Mouse (Mus musculus): Measurements from ENCODE around the gene Ier5. TPM values are rescaled to one million over a fixed set of nuclear protein-coding genes. Genes with fewer than 3 reads are reported as not detected.

Ier5 gene
- polyA plus RNA-seq, 1 experiment from 2014 or later = 5.0 TPM

DNA sequence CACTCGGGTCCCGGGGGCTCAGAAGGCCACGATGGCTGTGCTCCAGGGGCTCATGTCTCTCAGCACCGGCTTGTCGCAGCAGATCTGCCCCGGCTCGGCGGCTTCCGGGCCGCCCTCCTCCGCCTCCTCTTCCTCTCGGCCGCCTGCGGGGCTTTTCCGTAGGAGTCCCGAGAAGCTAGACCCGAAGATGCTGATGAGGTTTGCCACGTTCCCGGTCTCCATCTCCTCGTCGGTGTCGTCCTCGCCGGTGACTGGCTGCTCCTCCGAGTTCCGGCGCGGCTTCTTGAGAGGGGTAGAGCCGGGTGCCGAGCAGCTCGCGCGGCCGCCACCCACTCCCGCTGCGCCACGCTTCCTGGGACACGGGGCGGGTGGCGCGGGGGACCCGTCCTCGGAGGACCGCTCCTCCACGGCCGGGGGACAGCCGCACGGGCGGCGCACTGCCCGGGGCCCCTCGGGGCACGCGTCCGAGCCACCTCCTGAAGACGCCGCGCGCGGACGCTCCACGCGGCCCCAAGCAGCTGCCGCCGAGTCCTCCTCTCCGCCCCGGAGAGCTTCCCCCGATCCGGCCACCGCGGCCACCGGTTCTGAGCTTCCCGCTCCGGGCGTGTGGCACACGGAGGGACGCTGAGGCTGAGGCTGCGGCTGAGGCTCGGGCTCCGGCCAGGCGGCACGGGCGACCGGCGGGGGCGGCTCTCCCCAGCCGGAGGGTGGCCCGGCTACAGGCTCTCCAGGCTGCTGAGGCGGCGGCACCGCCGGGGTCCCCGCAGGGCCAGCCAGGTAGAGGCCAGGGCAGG is 753 bp downstream of the Ier5 start:
- Histone ChIP-seq H3K4me3 (peak overlapping the region; percentile 94), H3K9me3 (replicated peaks) (no peaks in the 10 kb centered on the region), H3K9ac (peak overlapping the region; percentile 99), H3K27ac (peak overlapping the region; percentile 89), H3K4me2 (peak overlapping the region; percentile 76), H3K36me3 (no peaks in the 10 kb centered on the region), H3K27me3 (no peaks in the 10 kb centered on the region), H3K4me1 (replicated peaks) (peaks cover 33% of the 10 kb centered on the region)
- ATAC-seq (replicated peaks; ENCODE audit: insufficient number of reproducible peaks, insufficient read depth, low FRiP score, low read depth) = peak; percentile 40
- WGBS = under 1% methylated on average over 84 of the region's 93 CpGs

GRCm38 (mm10) chr1:155097931-155098485 is 1.4 kb downstream of the Ier5 start:
- H3K4me2 ChIP-seq = peak overlapping the region; percentile 76
- peak overlapping the region; percentile 89 for H3K27ac ChIP-seq
- no peaks in the 10 kb centered on the region for H3K36me3 ChIP-seq
- H3K4me3 ChIP-seq = peak overlapping the region; percentile 94
- peak overlapping the region; percentile 99 for H3K9ac ChIP-seq
- WGBS = under 1% methylated on average over 33 of the region's 33 CpGs
- H3K4me1 ChIP-seq (replicated peaks) = peaks cover 39% of the 10 kb centered on the region
- H3K9me3 ChIP-seq (replicated peaks) = no peaks in the 10 kb centered on the region
- 0 out of 2 replicates have a peak, but pooled peaks have one; percentile 6 for ATAC-seq (replicated peaks; ENCODE audit: insufficient number of reproducible peaks, insufficient read depth, low FRiP score, low read depth)
- H3K27me3 ChIP-seq = no peaks in the 10 kb centered on the region

DNA sequence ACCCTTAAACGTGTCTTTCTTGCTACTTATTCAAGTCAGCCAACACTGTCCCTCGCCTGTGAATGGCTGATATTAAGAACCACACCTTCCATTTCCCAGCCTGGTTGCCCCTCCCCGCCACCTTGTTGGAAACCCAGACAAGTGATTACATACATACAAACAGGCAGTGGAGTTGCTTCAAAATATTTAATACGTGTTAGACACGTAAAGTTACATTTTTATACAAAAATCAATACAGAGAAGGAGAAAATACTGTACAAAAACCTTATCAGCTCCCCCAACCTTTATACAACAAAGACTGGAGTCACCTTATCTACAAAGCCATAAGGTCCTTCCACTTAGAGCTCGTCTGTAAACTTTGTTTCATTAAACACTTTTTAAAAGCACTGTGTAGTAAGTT is 2.1 kb downstream of the Ier5 start:
- no peaks in the 10 kb centered on the region for H3K27me3 ChIP-seq
- 12% methylated on average over 6 of the region's 6 CpGs for WGBS
- H3K36me3 ChIP-seq = no peaks in the 10 kb centered on the region
- peak overlapping the region; percentile 76 for H3K4me2 ChIP-seq
- ATAC-seq (replicated peaks; ENCODE audit: insufficient number of reproducible peaks, insufficient read depth, low FRiP score, low read depth) = no peak
- H3K4me1 ChIP-seq (replicated peaks) = peaks cover 46% of the 10 kb centered on the region
- H3K4me3 ChIP-seq = peak overlapping the region; percentile 94
- H3K27ac ChIP-seq = peak overlapping the region; percentile 89
- no peaks in the 10 kb centered on the region for H3K9me3 ChIP-seq (replicated peaks)
- peak overlapping the region; percentile 99 for H3K9ac ChIP-seq

DNA sequence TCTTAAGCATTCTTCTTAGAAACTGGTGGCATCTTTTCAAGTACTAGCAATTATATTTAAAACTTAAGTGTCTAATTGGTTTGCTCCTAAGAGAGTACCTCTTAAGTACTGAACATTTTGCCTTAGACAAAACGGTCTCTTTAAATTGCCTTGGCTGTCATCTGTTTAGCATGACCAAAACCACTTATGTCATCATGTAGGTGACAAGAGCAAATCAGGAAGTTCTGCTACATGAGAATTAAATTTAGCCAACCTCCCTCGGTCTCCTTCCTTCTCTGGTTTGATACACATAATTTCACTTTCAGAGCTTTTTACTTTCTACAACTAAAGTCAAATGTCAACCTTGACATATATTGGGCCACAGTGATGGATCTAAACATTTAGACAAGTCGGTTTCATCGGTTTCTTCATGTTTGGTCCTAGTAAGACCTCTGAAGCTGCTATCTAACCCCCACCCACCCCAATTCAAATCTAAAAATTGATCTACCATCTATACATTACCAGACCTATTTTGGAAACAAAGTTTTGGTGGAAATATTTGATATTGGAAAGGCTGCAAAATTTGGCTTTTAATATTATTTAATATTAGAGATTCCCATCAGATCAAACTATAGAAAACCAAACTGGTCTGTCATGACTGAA is 2.7 kb downstream of the Ier5 start:
- WGBS = 46% methylated on average over 4 of the region's 4 CpGs
- no peak for ATAC-seq (replicated peaks; ENCODE audit: insufficient number of reproducible peaks, insufficient read depth, low FRiP score, low read depth)
- H3K4me3 ChIP-seq = peak overlapping the region; percentile 94
- peak overlapping the region; percentile 99; the same call in 1 of the 2 replicates for H3K9ac ChIP-seq
- H3K4me1 ChIP-seq (replicated peaks) = peaks cover 52% of the 10 kb centered on the region
- H3K4me2 ChIP-seq = peak overlapping the region; percentile 76
- 0 out of 2 replicates have a peak overlapping the region, but pooled peaks have one; percentile 12 for H3K27ac ChIP-seq
- H3K9me3 ChIP-seq (replicated peaks) = no peaks in the 10 kb centered on the region
- no peaks in the 10 kb centered on the region for H3K27me3 ChIP-seq
- H3K36me3 ChIP-seq = no peaks in the 10 kb centered on the region

DNA sequence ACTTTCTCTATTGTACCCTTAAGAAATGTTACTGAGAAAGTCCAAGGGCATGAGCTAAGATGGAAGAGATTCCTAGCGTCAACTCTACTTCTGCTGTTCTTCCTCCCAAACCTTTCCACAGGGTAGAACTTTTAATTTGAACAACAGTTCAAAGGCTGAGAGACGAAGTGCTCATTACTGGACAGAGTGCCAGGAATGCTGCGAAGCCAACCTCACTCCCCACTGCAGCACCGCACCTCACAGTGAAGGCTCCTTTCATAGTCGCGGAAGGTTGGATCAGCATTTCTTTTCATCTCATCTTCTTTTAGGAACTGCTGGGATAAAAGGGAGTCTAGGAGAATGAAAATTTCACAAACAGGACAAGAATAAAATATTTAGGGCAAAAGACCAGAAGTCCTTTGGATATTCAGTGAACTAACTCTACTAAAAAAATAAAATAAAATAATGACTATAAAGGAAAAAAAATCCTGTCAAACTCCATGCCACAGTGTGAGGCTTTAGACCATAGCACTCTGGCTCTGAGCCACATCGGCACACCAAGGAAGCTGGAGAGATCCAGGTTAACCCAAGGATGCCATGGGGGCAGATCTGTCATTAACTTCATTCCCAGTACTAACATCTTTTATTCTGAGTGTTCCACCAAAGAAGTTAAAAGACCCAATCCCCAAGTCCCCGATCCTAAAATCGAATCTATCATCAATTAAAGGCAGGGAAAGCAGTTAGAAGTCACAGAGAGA is 5.3 kb downstream of the Ier5 start:
- Histone ChIP-seq H3K36me3 (no peaks in the 10 kb centered on the region), H3K4me2 (peak overlapping the region; percentile 42), H3K27ac (peak overlapping the region; percentile 92), H3K9me3 (replicated peaks) (no peaks in the 10 kb centered on the region), H3K27me3 (no peaks in the 10 kb centered on the region), H3K4me1 (replicated peaks) (peaks cover 62% of the 10 kb centered on the region), H3K4me3 (no peak overlapping the region), H3K9ac (no peak overlapping the region)
- WGBS = 47% methylated on average over 9 of the region's 9 CpGs
- ATAC-seq (replicated peaks; ENCODE audit: insufficient number of reproducible peaks, insufficient read depth, low FRiP score, low read depth) = no peak

DNA sequence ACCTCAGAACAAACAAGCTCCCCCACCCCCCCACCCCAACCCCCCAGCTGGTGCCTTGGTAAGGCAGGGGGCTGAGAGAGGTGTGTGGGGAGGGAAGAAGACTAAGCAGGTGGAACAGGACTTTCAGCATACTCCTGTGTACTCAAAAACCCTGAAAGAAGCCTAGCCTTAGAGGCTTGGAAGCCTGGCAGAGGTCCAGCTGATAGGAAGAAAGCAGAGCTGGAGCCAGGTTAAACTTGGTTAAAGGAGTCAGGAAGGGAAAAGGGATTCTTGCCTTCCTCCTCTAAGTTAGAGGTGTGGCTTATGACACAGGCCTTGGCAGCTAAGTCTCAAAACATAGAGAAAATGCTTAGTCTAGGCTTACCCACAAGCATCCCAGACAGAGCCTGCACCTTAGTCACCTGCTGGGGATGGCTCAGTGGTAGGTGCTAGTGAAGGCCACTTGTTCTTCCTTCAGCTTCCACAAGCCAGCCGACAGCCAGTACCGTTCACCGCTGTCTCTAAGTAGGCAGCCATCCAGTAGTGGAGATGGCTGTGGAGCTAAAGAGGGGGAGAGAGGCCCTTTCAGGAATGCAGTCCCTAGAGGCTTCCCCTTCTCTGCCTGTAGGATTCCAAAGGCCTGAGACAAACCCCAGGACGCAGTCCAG is 6.2 kb downstream of the Ier5 start:
- H3K36me3 ChIP-seq = no peaks in the 10 kb centered on the region
- H3K4me3 ChIP-seq = no peak overlapping the region
- H3K27ac ChIP-seq = peak overlapping the region; percentile 92
- no peaks in the 10 kb centered on the region for H3K27me3 ChIP-seq
- no peaks in the 10 kb centered on the region for H3K9me3 ChIP-seq (replicated peaks)
- peak overlapping the region; percentile 42 for H3K4me2 ChIP-seq
- 2% methylated on average over 4 of the region's 4 CpGs for WGBS
- no peak overlapping the region for H3K9ac ChIP-seq
- H3K4me1 ChIP-seq (replicated peaks) = peaks cover 65% of the 10 kb centered on the region
- ATAC-seq (replicated peaks; ENCODE audit: insufficient number of reproducible peaks, insufficient read depth, low FRiP score, low read depth) = peak; percentile 71

GRCm38 (mm10) chr1:155091842-155092800 is 7.3 kb downstream of the Ier5 start:
- 26% methylated on average over 14 of the region's 14 CpGs for WGBS
- no peak overlapping the region for H3K9ac ChIP-seq
- H3K9me3 ChIP-seq (replicated peaks) = no peaks in the 10 kb centered on the region
- ATAC-seq (replicated peaks; ENCODE audit: insufficient number of reproducible peaks, insufficient read depth, low FRiP score, low read depth) = peak; percentile 43; the same call in 1 of the 2 replicates
- H3K4me3 ChIP-seq = no peak overlapping the region
- H3K36me3 ChIP-seq = no peaks in the 10 kb centered on the region
- no peaks in the 10 kb centered on the region for H3K27me3 ChIP-seq
- H3K4me2 ChIP-seq = no peak overlapping the region; the same call in 1 of the 2 replicates
- H3K27ac ChIP-seq = peak overlapping the region; percentile 92
- H3K4me1 ChIP-seq (replicated peaks) = peaks cover 64% of the 10 kb centered on the region

DNA sequence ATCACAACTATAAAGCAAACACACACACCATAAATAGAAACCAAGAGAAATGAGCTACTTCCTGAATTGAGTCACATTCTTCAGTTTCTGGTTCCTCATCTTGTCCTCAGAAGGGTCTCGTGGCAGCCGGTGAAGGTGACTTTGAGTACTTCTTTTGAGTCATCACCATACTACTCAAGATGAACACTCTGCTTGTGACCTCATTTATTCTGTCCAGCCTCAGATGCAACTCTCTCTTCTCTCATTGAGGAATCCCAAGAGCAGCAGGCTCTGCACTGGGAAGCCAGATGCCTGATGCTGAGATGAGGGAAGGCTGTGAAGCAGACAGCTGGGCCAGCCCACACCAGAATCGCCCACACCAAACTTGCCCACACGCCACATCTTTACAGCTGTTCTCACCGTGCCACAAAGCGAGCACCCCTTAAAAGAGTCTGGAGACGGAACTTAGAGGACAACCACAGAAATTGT is 8.0 kb downstream of the Ier5 start:
- peak overlapping the region; percentile 92 for H3K27ac ChIP-seq
- H3K4me3 ChIP-seq = no peak overlapping the region
- no peaks in the 10 kb centered on the region for H3K9me3 ChIP-seq (replicated peaks)
- WGBS = 67% methylated on average over 7 of the region's 7 CpGs
- H3K4me2 ChIP-seq = no peak overlapping the region
- H3K9ac ChIP-seq = no peak overlapping the region
- no peaks in the 10 kb centered on the region for H3K27me3 ChIP-seq
- H3K36me3 ChIP-seq = no peaks in the 10 kb centered on the region
- H3K4me1 ChIP-seq (replicated peaks) = peaks cover 65% of the 10 kb centered on the region
- no peak for ATAC-seq (replicated peaks; ENCODE audit: insufficient number of reproducible peaks, insufficient read depth, low FRiP score, low read depth)

DNA sequence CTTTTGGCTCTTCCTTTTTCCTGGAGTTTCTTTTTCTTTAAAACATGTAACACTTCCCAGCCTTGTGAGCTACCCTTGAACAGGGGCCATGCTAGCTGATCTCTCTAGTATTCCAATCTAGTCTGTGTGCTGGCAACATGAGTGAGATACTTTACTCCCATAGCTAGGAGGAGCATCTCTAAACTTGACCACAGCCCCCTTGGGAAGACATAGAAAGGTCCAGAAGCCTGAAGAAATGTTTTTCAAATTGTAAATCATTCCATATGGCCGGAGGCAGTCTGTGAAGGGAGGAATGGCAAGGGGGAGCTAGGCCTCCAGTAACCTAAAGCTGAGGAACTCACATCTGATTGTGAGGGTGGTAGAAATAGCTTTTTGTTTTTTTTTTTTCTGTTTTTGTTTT is 8.7 kb downstream of the Ier5 start:
- no peaks in the 10 kb centered on the region for H3K36me3 ChIP-seq
- H3K27ac ChIP-seq = no peak overlapping the region
- 81% methylated on average over 1 of the region's 1 CpGs for WGBS
- ATAC-seq (replicated peaks; ENCODE audit: insufficient number of reproducible peaks, insufficient read depth, low FRiP score, low read depth) = no peak
- H3K9me3 ChIP-seq (replicated peaks) = no peaks in the 10 kb centered on the region
- no peaks in the 10 kb centered on the region for H3K27me3 ChIP-seq
- H3K4me2 ChIP-seq = no peak overlapping the region
- no peak overlapping the region for H3K4me3 ChIP-seq
- no peak overlapping the region for H3K9ac ChIP-seq
- peaks cover 68% of the 10 kb centered on the region for H3K4me1 ChIP-seq (replicated peaks)

DNA sequence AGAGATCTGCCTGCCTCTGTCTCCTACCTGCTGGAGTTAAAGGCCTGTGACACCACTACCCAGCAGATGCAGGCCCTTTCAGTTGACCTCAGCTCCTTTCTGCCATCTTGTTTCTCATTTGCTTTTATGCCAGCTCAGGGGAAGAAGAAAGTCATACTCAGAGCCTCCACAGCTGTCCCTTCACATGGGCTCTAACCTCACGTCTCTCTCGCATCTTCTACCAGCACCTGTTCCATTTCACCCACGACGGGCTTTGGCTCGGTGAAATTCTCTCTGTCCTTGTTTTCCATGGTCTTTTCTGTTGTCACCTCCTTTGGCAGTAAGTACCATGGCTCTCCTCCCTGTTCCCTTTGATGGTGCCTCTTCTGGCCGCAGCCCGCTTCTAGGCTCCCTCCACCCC is 9.1 kb downstream of the Ier5 start:
- Histone ChIP-seq H3K4me1 (replicated peaks) (peaks cover 69% of the 10 kb centered on the region), H3K4me2 (no peak overlapping the region), H3K27me3 (no peaks in the 10 kb centered on the region), H3K4me3 (no peak overlapping the region), H3K9ac (no peak overlapping the region), H3K9me3 (replicated peaks) (no peaks in the 10 kb centered on the region), H3K27ac (no peak overlapping the region), H3K36me3 (no peaks in the 10 kb centered on the region)
- WGBS = 87% methylated on average over 7 of the region's 7 CpGs
- no peak for ATAC-seq (replicated peaks; ENCODE audit: insufficient number of reproducible peaks, insufficient read depth, low FRiP score, low read depth)

Measured in heart, embryonic 15.5 days (tissue).